Mouse (Mus musculus) kidney, postnatal 10 days (tissue): ENCODE data around the gene Rab3il1.

Experiments used
- DNase-seq: peaks from one replicate; pipeline ENCODE4 v3.0.0; 2021; ENCODE audit warnings: mixed read lengths

Gene Rab3il1

GRCm38 (mm10) chr19:10064173-10065012 is 62.9 kb downstream of the Rab3il1 start:
- no peak for DNase-seq

GRCm38 (mm10) chr19:10065465-10066188 is 64.2 kb downstream of the Rab3il1 start:
- no peak for DNase-seq

GRCm38 (mm10) chr19:10066189-10066500 is 64.7 kb downstream of the Rab3il1 start:
- DNase-seq: no peak

GRCm38 (mm10) chr19:10066502-10066901 is 65.0 kb downstream of the Rab3il1 start:
- DNase-seq: no peak

- no peak for DNase-seq
These were observed 66.2 kb downstream of the Rab3il1 start for GRCm38 (mm10) chr19:10067701-10068100.

GRCm38 (mm10) chr19:10070186-10070980 is 68.9 kb downstream of the Rab3il1 start:
- no peak for DNase-seq

GRCm38 (mm10) chr19:10071166-10071565 is 69.7 kb downstream of the Rab3il1 start:
- peak; percentile 55 for DNase-seq

- DNase-seq: no peak
These were observed 70.4 kb downstream of the Rab3il1 start for GRCm38 (mm10) chr19:10071892-10072291.

GRCm38 (mm10) chr19:10073145-10073544 is 71.7 kb downstream of the Rab3il1 start:
- DNase-seq: no peak

GRCm38 (mm10) chr19:10078392-10078791 is 76.9 kb downstream of the Rab3il1 start:
- no peak for DNase-seq

GRCm38 (mm10) chr19:10080384-10080783 is 78.9 kb downstream of the Rab3il1 start:
- no peak for DNase-seq

- DNase-seq: no peak
These were observed 80.6 kb downstream of the Rab3il1 start for GRCm38 (mm10) chr19:10082105-10082504.

GRCm38 (mm10) chr19:10085454-10085853 is 84.0 kb downstream of the Rab3il1 start:
- peak; percentile 67 for DNase-seq

- no peak for DNase-seq
These were observed 85.5 kb downstream of the Rab3il1 start for GRCm38 (mm10) chr19:10086976-10087375.
